Comparison of ENCODE assay signal across 15 mouse cellular contexts in the genomic region with DNA sequence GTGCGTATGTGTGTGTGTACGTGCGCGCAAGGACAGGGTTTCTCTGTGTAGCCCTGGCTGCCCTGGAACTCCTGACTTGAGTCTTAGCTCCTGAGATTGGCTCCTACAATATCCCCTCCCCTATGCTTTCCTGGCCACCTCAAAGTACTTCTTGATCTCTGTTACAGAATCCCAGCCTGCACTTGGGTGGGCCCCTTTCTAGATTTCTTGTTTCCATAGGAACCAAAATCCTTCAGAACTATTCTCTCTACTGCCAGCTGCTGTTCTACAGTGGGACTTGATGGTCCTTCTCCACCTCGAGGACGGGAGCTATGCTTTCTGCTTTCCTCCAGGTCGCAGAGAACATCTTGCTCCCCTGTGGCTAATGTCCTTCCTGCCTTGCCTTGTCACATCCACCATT.
"Had no signal": no experiment of that assay in that cellular context is flagged by ENCODE, and none has a peak within 500 bp of the region (broad histone marks: within the 10 kb centered on the region; RNA-seq: fewer than 3 reads in every experiment).

No protein-coding gene starts in this region.

- H3K9ac ChIP-seq: liver, embryonic 15.5 days; neural tube, embryonic 13.5 days had no signal

- ATAC-seq: intestine, postnatal 0 days had no signal

- H3K9me3 ChIP-seq: limb, embryonic 10.5 days; liver, embryonic 15.5 days; neural tube, embryonic 13.5 days had no signal

- DNase-seq: kidney, adult 8-10 months; kidney, postnatal 25 days; lung, adult 2 months; retina, postnatal 1 day; right cerebral cortex, postnatal 4 days; spleen, adult 18-20 months; thymus, postnatal 36 days had no signal

- H3K27ac ChIP-seq: left cerebral cortex, adult 2 months; limb, embryonic 10.5 days; liver, embryonic 15.5 days; macrophage; neural tube, embryonic 13.5 days had no signal

- H3K27me3 ChIP-seq: liver, embryonic 15.5 days; neural tube, embryonic 13.5 days had no signal

- H3K36me3 ChIP-seq: limb, embryonic 10.5 days; liver, embryonic 15.5 days; neural tube, embryonic 13.5 days had no signal

- H3K4me1 ChIP-seq: limb, embryonic 10.5 days; liver, embryonic 15.5 days; megakaryocyte, embryonic 14.5 days had no signal

- H3K4me2 ChIP-seq: liver, embryonic 11.5 days; liver, embryonic 15.5 days; neural tube, embryonic 13.5 days had no signal

- H3K4me3 ChIP-seq: left cerebral cortex, adult 2 months; limb, embryonic 10.5 days; liver, embryonic 15.5 days; megakaryocyte, embryonic 14.5 days; neural tube, embryonic 13.5 days had no signal
